Mouse (Mus musculus) heart, embryonic 12.5 days (tissue): ENCODE data around the gene Sgcb. TPM values are rescaled to one million over a fixed set of nuclear protein-coding genes. Genes with fewer than 3 reads are reported as not detected.

Experiments
- ATAC-seq: fragments of 200-750 bp; cut with Nextera tagmentation; 2 replicates; pipeline ENCODE4 v1.8.0; 2017; ENCODE audit warnings: moderate TSS enrichment, moderate library complexity; ENCODE audit not compliant: insufficient number of reproducible peaks, low FRiP score
- H3K27ac ChIP-seq: fragments of 300-500 bp; sonication (generic); 2 replicates; pipeline ENCODE4 v1.5.1; 2016; ENCODE audit warnings: mild to moderate bottlenecking, moderate library complexity; ENCODE audit not compliant: poor library complexity, severe bottlenecking
- H3K27me3 ChIP-seq: fragments of 300-500 bp; sonication (generic); replicated peaks from 2 replicates; pipeline ENCODE4 v1.6.1; 2016; ENCODE audit warnings: mild to moderate bottlenecking, moderate library complexity
- H3K36me3 ChIP-seq: fragments of 300-500 bp; sonication (generic); 2 replicates; pipeline ENCODE4 v1.6.1; 2016; ENCODE audit warnings: mild to moderate bottlenecking, moderate library complexity
- H3K4me1 ChIP-seq: fragments of 300-500 bp; sonication (generic); replicated peaks from 2 replicates; pipeline ENCODE4 v1.6.1; 2016; ENCODE audit warnings: mild to moderate bottlenecking
- H3K4me2 ChIP-seq: fragments of 300-500 bp; sonication (generic); 2 replicates; pipeline ENCODE4 v1.6.1; 2016; ENCODE audit warnings: mild to moderate bottlenecking, moderate library complexity
- H3K4me3 ChIP-seq: fragments of 300-500 bp; sonication (generic); 2 replicates; pipeline ENCODE4 v1.5.1; 2016; ENCODE audit warnings: mild to moderate bottlenecking
- H3K9ac ChIP-seq: fragments of 300-500 bp; sonication (generic); 2 replicates; pipeline ENCODE4 v1.6.1; 2016; ENCODE audit warnings: mild to moderate bottlenecking, moderate library complexity
- H3K9me3 ChIP-seq: fragments of 300-500 bp; sonication (generic); replicated peaks from 2 replicates; pipeline ENCODE4 v1.6.1; 2016; ENCODE audit warnings: mild to moderate bottlenecking, moderate library complexity
- WGBS: fragments of 180-500 bp; shearing (Covaris S2); methylation state at CpG from one replicate; pipeline ENCODE4 v1.1.7; 2016; 5-methylcytosine and 5-hydroxymethylcytosine counted together
- polyA plus RNA-seq: library from polyadenylated mRNA; unstranded; fragments of >200 nt; fragmentation: Nextera tagmentation; extraction: Ambion mirVana; gene quantifications from 2 replicates; pipeline ENCODE4 v1.2.1, GENCODE M21; 2016

Gene Sgcb
- 26.0 and 26.8 TPM in 2 replicates for polyA plus RNA-seq

- WGBS: under 1% methylated on average over 59 of the region's 62 CpGs
Observed at GRCm38 (mm10) chr5:73647261-73647900, at the start of gene Sgcb. Gene Sgcb (minus strand): TSS chr5:73647790.

GRCm38 (mm10) chr5:73694254-73695015 lies 46.8 kb upstream of the Sgcb start:
- peaks cover 28% of the 10 kb centered on the region for H3K4me1 ChIP-seq
- no peak for ATAC-seq
- no peaks in the 10 kb centered on the region for H3K36me3 ChIP-seq
- 0 out of 2 replicates have a peak, but pooled peaks cover 3% of the 10 kb centered on the region for H3K9me3 ChIP-seq
- H3K9ac ChIP-seq: no peak overlapping the region
- no peak overlapping the region for H3K4me3 ChIP-seq
- no peaks in the 10 kb centered on the region for H3K27me3 ChIP-seq
- 71% methylated on average over 4 of the region's 4 CpGs for WGBS
- no peak overlapping the region for H3K4me2 ChIP-seq
- H3K27ac ChIP-seq: no peak overlapping the region

More at GRCm38 (mm10) chr5:73647261-73647900, at the start of gene Sgcb:
- peak within 1 kb of the TSS; percentile 44 for H3K27ac ChIP-seq
- peak within 1 kb of the TSS; percentile 79 for H3K9ac ChIP-seq
- H3K4me3 ChIP-seq: peak within 1 kb of the TSS; percentile 69
- H3K9me3 ChIP-seq: no peaks in the 10 kb centered on the region
- H3K36me3 ChIP-seq: peaks cover 7% of the 10 kb centered on the region; the same call in 1 of the 2 replicates
- peak within 1 kb of the TSS; percentile 86 for H3K4me2 ChIP-seq
- peaks cover 41% of the 10 kb centered on the region for H3K27me3 ChIP-seq
- H3K4me1 ChIP-seq: peaks cover 26% of the 10 kb centered on the region
- ATAC-seq: peak; percentile 80

DNA sequence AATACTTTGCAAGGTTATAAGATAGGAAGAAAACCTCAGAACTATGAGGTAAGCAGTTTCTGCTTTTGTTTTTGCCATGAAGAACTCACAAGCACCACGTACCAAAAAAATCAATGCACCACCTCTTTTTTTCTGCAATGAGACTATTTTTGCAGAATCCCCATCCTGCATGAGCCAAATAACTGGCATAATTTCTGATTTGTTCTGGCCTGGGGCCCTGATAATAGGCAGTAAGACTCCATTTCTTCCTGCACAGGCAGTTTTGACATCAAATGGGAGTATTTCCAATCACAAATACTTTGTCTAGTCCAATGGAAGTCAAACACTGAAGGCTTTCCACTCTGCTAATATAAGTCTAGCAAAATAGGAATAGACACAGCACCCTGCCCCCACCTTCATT lies 46.2 kb upstream of the Sgcb start:
- Histone ChIP-seq H3K4me1 (peaks cover 34% of the 10 kb centered on the region), H3K27me3 (no peaks in the 10 kb centered on the region), H3K9me3 (0 out of 2 replicates have a peak, but pooled peaks cover 3% of the 10 kb centered on the region), H3K9ac (no peak overlapping the region), H3K27ac (no peak overlapping the region), H3K4me2 (no peak overlapping the region), H3K4me3 (no peak overlapping the region), H3K36me3 (no peaks in the 10 kb centered on the region)
- 78% methylated on average over 1 of the region's 1 CpGs for WGBS
- no peak for ATAC-seq

DNA sequence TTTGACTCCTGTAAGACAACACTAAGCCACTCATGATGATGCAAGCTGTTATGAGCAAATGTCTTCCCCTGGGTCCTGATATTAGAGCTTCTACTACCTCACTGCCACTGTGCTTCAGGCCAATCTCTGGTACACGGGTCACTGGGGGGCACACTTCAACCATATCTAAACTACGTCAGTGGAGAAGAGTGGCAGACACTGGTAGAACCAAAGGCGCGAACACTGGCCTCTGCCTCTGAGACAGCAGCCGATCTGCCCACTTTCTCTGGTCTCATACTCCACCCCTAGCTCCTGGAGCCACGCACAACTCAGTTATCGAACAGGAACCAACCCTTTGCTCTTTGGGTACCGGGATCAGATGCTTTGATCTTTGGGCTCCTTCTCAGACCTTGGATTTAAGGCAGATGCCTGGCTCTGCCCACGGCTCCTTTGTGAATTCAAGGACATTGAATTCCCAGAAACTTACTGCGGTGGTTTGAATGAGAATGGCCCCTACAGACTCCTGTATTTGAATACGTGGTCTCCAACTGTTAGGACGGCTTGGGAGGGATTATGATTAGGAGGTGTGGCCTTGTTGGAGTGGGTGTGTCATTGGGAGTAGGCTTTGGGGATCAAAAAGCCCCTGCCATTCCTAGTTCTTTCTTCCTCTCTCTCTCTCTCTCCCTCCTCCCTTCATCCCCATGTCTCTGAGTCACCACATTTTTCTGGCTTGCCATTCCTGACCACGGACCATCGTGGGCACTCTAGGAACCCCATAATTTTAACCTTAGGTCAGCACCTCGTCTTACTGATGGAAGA lies 44.3 kb upstream of the Sgcb start:
- ATAC-seq: no peak
- Histone ChIP-seq H3K4me3 (no peak overlapping the region), H3K27me3 (no peaks in the 10 kb centered on the region), H3K36me3 (no peaks in the 10 kb centered on the region), H3K4me1 (peaks cover 53% of the 10 kb centered on the region), H3K4me2 (no peak overlapping the region), H3K9me3 (no peaks in the 10 kb centered on the region), H3K27ac (no peak overlapping the region), H3K9ac (no peak overlapping the region)
- 38% methylated on average over 15 of the region's 15 CpGs for WGBS

DNA sequence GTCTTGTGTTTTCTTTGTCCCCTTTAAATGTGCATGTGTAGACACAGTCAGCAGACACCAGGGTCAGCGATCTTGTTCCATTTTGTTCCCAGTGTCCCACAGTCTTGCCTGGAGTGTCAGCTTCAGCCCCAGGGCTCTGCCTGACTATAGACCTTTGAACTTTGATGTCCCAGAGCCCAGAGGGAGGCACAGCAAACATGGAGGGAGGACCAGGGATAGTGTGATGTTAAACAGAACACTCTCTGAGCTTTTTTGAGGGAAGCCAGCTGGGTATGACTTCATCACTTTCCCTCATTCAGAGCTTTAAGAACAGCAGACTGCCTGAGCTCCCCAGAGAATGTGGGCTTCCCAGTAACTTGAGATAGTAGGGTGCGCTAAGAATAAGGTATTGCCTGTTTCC lies 42.6 kb upstream of the Sgcb start:
- H3K9me3 ChIP-seq: no peaks in the 10 kb centered on the region
- no peaks in the 10 kb centered on the region for H3K27me3 ChIP-seq
- no peaks in the 10 kb centered on the region for H3K36me3 ChIP-seq
- H3K4me3 ChIP-seq: no peak overlapping the region
- 0 out of 2 replicates have a peak, but pooled peaks have one; percentile 29 for ATAC-seq
- no peak overlapping the region for H3K9ac ChIP-seq
- peaks cover 56% of the 10 kb centered on the region for H3K4me1 ChIP-seq
- H3K27ac ChIP-seq: peak overlapping the region; percentile 67
- 34% methylated on average over 2 of the region's 2 CpGs for whole genome bisulfite sequencing
- no peak overlapping the region for H3K4me2 ChIP-seq

DNA sequence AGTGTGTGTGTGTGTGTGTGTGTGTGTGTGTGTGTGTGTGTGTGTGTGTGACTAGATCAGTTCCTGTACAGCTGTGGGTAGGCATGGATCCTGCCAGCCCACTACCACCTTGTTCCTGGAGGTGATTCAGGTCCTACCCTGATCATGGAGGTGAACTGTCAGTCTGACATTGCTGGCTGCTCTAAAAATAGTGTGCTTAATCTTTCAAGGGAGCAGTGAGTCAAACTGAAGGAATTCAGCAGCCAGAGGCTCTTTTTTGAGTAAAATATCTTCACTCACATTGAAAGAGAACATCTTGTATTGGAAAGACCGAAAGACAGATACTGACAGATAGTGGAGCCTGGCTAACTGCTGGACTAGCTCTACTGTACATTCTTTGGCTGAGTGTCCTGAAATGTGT lies 41.0 kb upstream of the Sgcb start:
- peak overlapping the region; percentile 67 for H3K27ac ChIP-seq
- H3K9ac ChIP-seq: no peak overlapping the region
- peaks cover 56% of the 10 kb centered on the region for H3K4me1 ChIP-seq
- no peak overlapping the region for H3K4me3 ChIP-seq
- H3K9me3 ChIP-seq: no peaks in the 10 kb centered on the region
- 20% methylated on average over 1 of the region's 1 CpGs for WGBS
- H3K27me3 ChIP-seq: no peaks in the 10 kb centered on the region
- no peaks in the 10 kb centered on the region for H3K36me3 ChIP-seq
- no peak overlapping the region for H3K4me2 ChIP-seq
- no peak for ATAC-seq

DNA sequence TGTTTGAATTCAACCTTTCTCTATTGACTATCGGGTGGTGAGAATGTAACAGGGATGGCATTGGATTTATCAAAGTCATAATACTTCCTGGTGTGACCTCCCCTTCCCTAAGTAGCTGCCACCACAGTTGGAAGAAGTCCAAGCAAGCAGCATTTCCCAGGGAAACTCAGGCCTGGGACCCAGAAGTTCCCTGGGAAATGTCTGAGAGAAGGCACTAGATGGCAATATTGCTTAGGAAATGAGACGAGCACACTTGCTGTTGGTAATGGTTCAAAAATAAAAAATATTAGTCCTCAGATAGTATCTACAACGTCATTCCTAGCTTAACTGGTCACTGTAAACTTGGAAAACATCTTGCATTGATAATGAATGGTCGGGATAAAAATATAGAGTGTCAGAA lies 38.6 kb upstream of the Sgcb start:
- no peak overlapping the region for H3K9ac ChIP-seq
- no peaks in the 10 kb centered on the region for H3K36me3 ChIP-seq
- H3K4me1 ChIP-seq: peaks cover 44% of the 10 kb centered on the region
- WGBS: 16% methylated on average over 4 of the region's 4 CpGs
- no peak overlapping the region for H3K4me2 ChIP-seq
- no peaks in the 10 kb centered on the region for H3K9me3 ChIP-seq
- no peaks in the 10 kb centered on the region for H3K27me3 ChIP-seq
- no peak overlapping the region for H3K4me3 ChIP-seq
- H3K27ac ChIP-seq: no peak overlapping the region
- ATAC-seq: no peak

GRCm38 (mm10) chr5:73683706-73684409 lies 36.3 kb upstream of the Sgcb start:
- Histone ChIP-seq H3K9me3 (no peaks in the 10 kb centered on the region), H3K9ac (no peak overlapping the region), H3K4me2 (no peak overlapping the region), H3K4me1 (peaks cover 23% of the 10 kb centered on the region), H3K36me3 (no peaks in the 10 kb centered on the region), H3K27ac (no peak overlapping the region), H3K4me3 (no peak overlapping the region), H3K27me3 (no peaks in the 10 kb centered on the region)
- ATAC-seq: no peak
- 53% methylated on average over 9 of the region's 9 CpGs for WGBS

DNA sequence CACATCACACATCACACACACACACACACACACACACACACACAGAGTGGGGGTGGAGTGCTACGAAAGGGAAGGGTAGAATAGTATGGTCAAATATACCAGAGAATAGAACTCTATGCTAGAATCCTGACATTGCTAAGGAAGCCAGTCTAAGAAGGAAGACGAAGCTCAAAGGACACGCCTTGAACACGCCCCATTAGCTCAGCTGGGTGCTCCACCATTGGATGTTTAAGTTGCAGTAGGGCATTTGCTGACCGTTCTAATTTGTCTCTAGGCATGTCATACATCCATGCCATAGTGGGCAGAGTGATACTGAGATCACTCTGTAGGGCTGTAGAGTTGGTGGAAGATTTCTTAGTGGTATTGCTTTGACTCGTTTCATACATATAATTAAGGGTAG lies 35.6 kb upstream of the Sgcb start:
- Histone ChIP-seq H3K4me3 (no peak overlapping the region), H3K27me3 (no peaks in the 10 kb centered on the region), H3K27ac (no peak overlapping the region), H3K9me3 (no peaks in the 10 kb centered on the region), H3K9ac (no peak overlapping the region), H3K36me3 (no peaks in the 10 kb centered on the region), H3K4me2 (no peak overlapping the region), H3K4me1 (peaks cover 16% of the 10 kb centered on the region)
- 74% methylated on average over 6 of the region's 6 CpGs for WGBS
- ATAC-seq: no peak

GRCm38 (mm10) chr5:73676626-73677025 lies 29.0 kb upstream of the Sgcb start:
- no peaks in the 10 kb centered on the region for H3K9me3 ChIP-seq
- H3K27ac ChIP-seq: no peak overlapping the region
- H3K36me3 ChIP-seq: no peaks in the 10 kb centered on the region
- no peaks in the 10 kb centered on the region for H3K4me1 ChIP-seq
- H3K4me2 ChIP-seq: no peak overlapping the region
- WGBS: 74% methylated on average over 13 of the region's 13 CpGs
- H3K9ac ChIP-seq: no peak overlapping the region
- no peak overlapping the region for H3K4me3 ChIP-seq
- no peaks in the 10 kb centered on the region for H3K27me3 ChIP-seq
- ATAC-seq: no peak
